Mouse (Mus musculus) testis, postnatal 14 days (tissue): ENCODE measurements at regions not wholly inside any gene's neighbourhood (a gene's known extent, or its start where the extent isn't known, plus 50 kb on each side); places are given as distances from the start of the nearest gene placed in this dataset.
A peak's percentile ranks its signal among the peaks of the same experiment; 100 is the strongest.

Experiments used
- DNase-seq: peaks from one replicate; pipeline ENCODE4 v3.0.0; 2021; ENCODE audit warnings: low spot score

- DNase-seq, result no peak
Observed at GRCm38 (mm10) chr13:113536306-113536705, 82.1 kb downstream of the Snx18 start.

- DNase-seq, result no peak
Observed at GRCm38 (mm10) chr13:113534664-113535455, 83.5 kb downstream of the Snx18 start.

GRCm38 (mm10) chr13:113533884-113534445 is 84.4 kb downstream of the Snx18 start:
- no peak for DNase-seq

- DNase-seq, result no peak
Observed at GRCm38 (mm10) chr13:113526997-113527396, 91.4 kb downstream of the Snx18 start.

GRCm38 (mm10) chr13:113523503-113523902 is 94.9 kb downstream of the Snx18 start:
- peak; percentile 56 for DNase-seq

GRCm38 (mm10) chr13:113518144-113518543 is 100.2 kb downstream of the Snx18 start:
- no peak for DNase-seq

- DNase-seq, result no peak
Observed at GRCm38 (mm10) chr13:113516102-113516501, 102.3 kb downstream of the Snx18 start.

GRCm38 (mm10) chr13:113515162-113515600 is 103.2 kb downstream of the Snx18 start:
- DNase-seq, result no peak

- DNase-seq, result no peak
Observed at GRCm38 (mm10) chr13:113509403-113510185, 108.8 kb downstream of the Snx18 start.

- DNase-seq, result no peak
Observed at GRCm38 (mm10) chr13:113508124-113508728, 110.1 kb downstream of the Snx18 start.

GRCm38 (mm10) chr13:113502528-113502927 is 115.8 kb downstream of the Snx18 start:
- no peak for DNase-seq

- no peak for DNase-seq
Observed at GRCm38 (mm10) chr13:113502059-113502458, 116.3 kb downstream of the Snx18 start.

GRCm38 (mm10) chr13:113500373-113500990 is 117.9 kb downstream of the Snx18 start:
- no peak for DNase-seq

- DNase-seq, result no peak
Observed at GRCm38 (mm10) chr13:113499079-113499710, 119.2 kb downstream of the Snx18 start.

- no peak for DNase-seq
Observed at GRCm38 (mm10) chr13:113495595-113496285, 122.6 kb downstream of the Snx18 start.

- no peak for DNase-seq
Observed at GRCm38 (mm10) chr13:113495136-113495535, 123.2 kb downstream of the Snx18 start.

GRCm38 (mm10) chr13:113494688-113495087 is 123.7 kb downstream of the Snx18 start:
- DNase-seq, result no peak

- DNase-seq, result no peak
Observed at GRCm38 (mm10) chr13:113489951-113490822, 128.2 kb downstream of the Snx18 start.

- no peak for DNase-seq
Observed at GRCm38 (mm10) chr13:113486368-113486955, 131.9 kb downstream of the Snx18 start.
